Mouse (Mus musculus): ENCODE results near the gene Acer1.

DNA sequence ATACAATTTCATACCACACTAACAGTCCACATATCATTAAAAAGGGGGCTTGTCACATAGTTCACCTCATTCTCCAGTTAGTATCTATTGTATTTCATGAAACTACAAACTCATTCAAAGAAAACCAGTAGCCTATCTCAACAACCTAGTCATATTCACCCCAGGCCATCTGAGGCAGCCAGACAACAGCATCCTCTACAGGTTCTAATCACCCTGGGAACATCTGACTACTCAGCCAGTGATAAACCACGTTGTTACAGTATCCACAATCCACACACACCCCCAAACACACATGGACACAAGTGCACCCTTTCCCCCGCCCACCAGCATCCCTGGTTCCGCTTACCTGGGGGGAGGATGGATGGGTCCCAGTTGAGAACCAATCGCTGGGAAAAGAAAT lies 45.5 kb upstream of the Acer1 start:
- TF ChIP-seq ZNF384 (IDR thresholded peaks at IDR 0.05; ENCODE audit: low read depth, low read length) (no peak), CHD2 (IDR thresholded peaks at IDR 0.05; ENCODE audit: low read depth, low read length) (no peak)

Measured in ES-E14 (cell line).